Mouse (Mus musculus): ENCODE data around the gene Olfr513. TPM values are rescaled to one million over a fixed set of nuclear protein-coding genes. Genes with fewer than 3 reads are reported as not detected.
A peak's percentile ranks its signal among the peaks of the same experiment; 100 is the strongest.

Olfr513 gene
- polyA plus RNA-seq (2014; fragmentation: Nextera tagmentation; extraction: Ambion mirVana) = not detected in 2 replicates

- Histone ChIP-seq H3K9me3 (ENCODE audit: control insufficient read depth, low read length) (no peaks in the 10 kb centered on the region), H3K27ac (ENCODE audit: low read depth, low read length) (no peak within 1 kb of the TSS), H3K9ac (ENCODE audit: low read length) (no peak within 1 kb of the TSS), H3K4me1 (replicated peaks; ENCODE audit: control insufficient read depth, insufficient read depth, low read length) (no peaks in the 10 kb centered on the region), H3K4me3 (ENCODE audit: low read depth, low read length) (no peak within 1 kb of the TSS), H3K4me2 (ENCODE audit: low read depth, low read length, severe bottlenecking) (no peak within 1 kb of the TSS), H3K36me3 (ENCODE audit: control insufficient read depth, insufficient read depth, low read length) (no peaks in the 10 kb centered on the region), H3K27me3 (ENCODE audit: control insufficient read depth, insufficient read depth, low read length) (no peaks in the 10 kb centered on the region)
- WGBS = 87% methylated on average over 1 of the region's 1 CpGs
- ATAC-seq (replicated peaks; ENCODE audit: low FRiP score) (no peak), DNase-seq (ENCODE audit: low spot score) (no peak)
These were observed at the start of gene Olfr513 for GRCm38 (mm10) chr7:108750673-108751072. Gene Olfr513 (plus strand): TSS chr7:108750973.

- H3K9me3 ChIP-seq (ENCODE audit: control insufficient read depth, low read length) = no peaks in the 10 kb centered on the region
- ATAC-seq (replicated peaks; ENCODE audit: low FRiP score) (no peak), DNase-seq (ENCODE audit: low spot score) (no peak)
- no peaks in the 10 kb centered on the region for H3K4me1 ChIP-seq (replicated peaks; ENCODE audit: control insufficient read depth, insufficient read depth, low read length)
- no peak within 1 kb of the TSS for H3K27ac ChIP-seq (ENCODE audit: low read depth, low read length)
- H3K36me3 ChIP-seq (ENCODE audit: control insufficient read depth, insufficient read depth, low read length) = no peaks in the 10 kb centered on the region
- H3K4me3 ChIP-seq (ENCODE audit: low read depth, low read length) = no peak within 1 kb of the TSS
- H3K27me3 ChIP-seq (ENCODE audit: control insufficient read depth, insufficient read depth, low read length) = no peaks in the 10 kb centered on the region
- no peak within 1 kb of the TSS for H3K9ac ChIP-seq (ENCODE audit: low read length)
- no peak within 1 kb of the TSS for H3K4me2 ChIP-seq (ENCODE audit: low read depth, low read length, severe bottlenecking)
These were observed 37.8 kb upstream of the Olfr513 start, which contains the start of gene Olfr512 for GRCm38 (mm10) chr7:108713020-108713419. Gene Olfr512 (plus strand): TSS chr7:108713320.

GRCm38 (mm10) chr7:108760411-108760810, 9.6 kb downstream of the Olfr513 start:
- no peaks in the 10 kb centered on the region for H3K4me1 ChIP-seq (replicated peaks; ENCODE audit: control insufficient read depth, insufficient read depth, low read length)
- no peak overlapping the region for H3K4me3 ChIP-seq (ENCODE audit: low read depth, low read length)
- no peaks in the 10 kb centered on the region for H3K36me3 ChIP-seq (ENCODE audit: control insufficient read depth, insufficient read depth, low read length)
- no peak overlapping the region for H3K9ac ChIP-seq (ENCODE audit: low read length)
- no peak overlapping the region for H3K27ac ChIP-seq (ENCODE audit: low read depth, low read length)
- ATAC-seq (replicated peaks; ENCODE audit: low FRiP score) (0 out of 2 replicates have a peak, but pooled peaks have one; percentile 33), DNase-seq (ENCODE audit: low spot score) (no peak)
- H3K4me2 ChIP-seq (ENCODE audit: low read depth, low read length, severe bottlenecking) = no peak overlapping the region
- no peaks in the 10 kb centered on the region for H3K27me3 ChIP-seq (ENCODE audit: control insufficient read depth, insufficient read depth, low read length)
- H3K9me3 ChIP-seq (ENCODE audit: control insufficient read depth, low read length) = no peaks in the 10 kb centered on the region
- WGBS = 30% methylated on average over 3 of the region's 3 CpGs

GRCm38 (mm10) chr7:108797205-108797933, 46.6 kb downstream of the Olfr513 start:
- no peak overlapping the region for H3K9ac ChIP-seq (ENCODE audit: low read length)
- H3K4me2 ChIP-seq (ENCODE audit: low read depth, low read length, severe bottlenecking) = no peak overlapping the region
- H3K27me3 ChIP-seq (ENCODE audit: control insufficient read depth, insufficient read depth, low read length) = no peaks in the 10 kb centered on the region
- no peaks in the 10 kb centered on the region for H3K4me1 ChIP-seq (replicated peaks; ENCODE audit: control insufficient read depth, insufficient read depth, low read length)
- WGBS = 59% methylated on average over 1 of the region's 1 CpGs
- H3K9me3 ChIP-seq (ENCODE audit: control insufficient read depth, low read length) = no peaks in the 10 kb centered on the region
- H3K36me3 ChIP-seq (ENCODE audit: control insufficient read depth, insufficient read depth, low read length) = no peaks in the 10 kb centered on the region
- no peak overlapping the region for H3K4me3 ChIP-seq (ENCODE audit: low read depth, low read length)
- no peak for DNase-seq (ENCODE audit: low spot score)
- H3K27ac ChIP-seq (ENCODE audit: low read depth, low read length) = no peak overlapping the region
- no peak for ATAC-seq (replicated peaks; ENCODE audit: low FRiP score)

Other genes starting within 250 kb of the Olfr513 start
- not detected in 2 replicates for gene Olfr502, start 225.9 kb upstream of the Olfr513 start, polyA plus RNA-seq (2014; fragmentation: Nextera tagmentation; extraction: Ambion mirVana)
- not detected in 2 replicates for gene Olfr503, start 206.4 kb upstream of the Olfr513 start, polyA plus RNA-seq (2014; fragmentation: Nextera tagmentation; extraction: Ambion mirVana)
- not detected in 2 replicates for gene Olfr504, start 185.2 kb upstream of the Olfr513 start, polyA plus RNA-seq (2014; fragmentation: Nextera tagmentation; extraction: Ambion mirVana)
- 0.05 TPM in 1 of 2 replicates, not detected in the other for gene Olfr506, start 140.2 kb upstream of the Olfr513 start, polyA plus RNA-seq (2014; fragmentation: Nextera tagmentation; extraction: Ambion mirVana)
- gene Olfr507, start 129.2 kb upstream of the Olfr513 start, polyA plus RNA-seq (2014; fragmentation: Nextera tagmentation; extraction: Ambion mirVana) = not detected in 2 replicates
- gene Olfr508, start 121.0 kb upstream of the Olfr513 start, polyA plus RNA-seq (2014; fragmentation: Nextera tagmentation; extraction: Ambion mirVana) = not detected in 2 replicates
- gene Olfr509, start 99.1 kb upstream of the Olfr513 start, polyA plus RNA-seq (2014; fragmentation: Nextera tagmentation; extraction: Ambion mirVana) = not detected in 2 replicates
- gene Olfr510, start 84.6 kb upstream of the Olfr513 start, polyA plus RNA-seq (2014; fragmentation: Nextera tagmentation; extraction: Ambion mirVana) = not detected in 2 replicates
- not detected in 2 replicates for gene Olfr512, start 37.7 kb upstream of the Olfr513 start, polyA plus RNA-seq (2014; fragmentation: Nextera tagmentation; extraction: Ambion mirVana)
- not detected in 2 replicates for gene Olfr514, start 75.0 kb downstream of the Olfr513 start, polyA plus RNA-seq (2014; fragmentation: Nextera tagmentation; extraction: Ambion mirVana)
- gene Olfr516, start 99.6 kb downstream of the Olfr513 start, polyA plus RNA-seq (2014; fragmentation: Nextera tagmentation; extraction: Ambion mirVana) = not detected in 2 replicates
- gene Olfr517, start 121.4 kb downstream of the Olfr513 start, polyA plus RNA-seq (2014; fragmentation: Nextera tagmentation; extraction: Ambion mirVana) = not detected in 2 replicates
- not detected in 2 replicates for gene Olfr518, start 134.0 kb downstream of the Olfr513 start, polyA plus RNA-seq (2014; fragmentation: Nextera tagmentation; extraction: Ambion mirVana)
- not detected in 2 replicates for gene Olfr519, start 143.4 kb downstream of the Olfr513 start, polyA plus RNA-seq (2014; fragmentation: Nextera tagmentation; extraction: Ambion mirVana)
- not detected in 2 replicates for gene Nlrp10, start 179.2 kb downstream of the Olfr513 start, polyA plus RNA-seq (2014; fragmentation: Nextera tagmentation; extraction: Ambion mirVana)
- 87.3 and 96.9 TPM in 2 replicates for gene Eif3f, start 183.4 kb downstream of the Olfr513 start, polyA plus RNA-seq (2014; fragmentation: Nextera tagmentation; extraction: Ambion mirVana)
- 15.1 and 15.6 TPM in 2 replicates for gene Tub, start 199.4 kb downstream of the Olfr513 start, polyA plus RNA-seq (2014; fragmentation: Nextera tagmentation; extraction: Ambion mirVana)